Mouse (Mus musculus) left cerebral cortex, adult 2 months (tissue): ENCODE data around the gene Slc35e3. TPM values are rescaled to one million over a fixed set of nuclear protein-coding genes. Genes with fewer than 3 reads are reported as not detected.
A peak's percentile ranks its signal among the peaks of the same experiment; 100 is the strongest.
"Not testable (repeated sequence)": the region's sequence is repeated elsewhere in the genome, so short reads cannot be mapped to it uniquely, and the experiment has no call there.

Experiments used
- DNase-seq, 2 experiments: peaks; one replicate each; pipeline ENCODE4 v3.0.0; 2021 to 2022; ENCODE audit warnings: low spot score in 2 of 2, mixed read lengths in 1 of 2; ENCODE audit errors: extremely low spot score in 1 of 2
- H3K27ac ChIP-seq: fragments of 200-600 bp; 2 replicates; pipeline ENCODE4 v1.8.1; 2022
- H3K4me3 ChIP-seq: fragments of 200-600 bp; 2 replicates; pipeline ENCODE4 v1.8.1; 2022
- CTCF ChIP-seq: fragments of 200-600 bp; IDR thresholded peaks from 2 replicates; pipeline ENCODE4 v1.8.1; 2022; ENCODE audit warnings: antibody characterized with exemption, mild to moderate bottlenecking, moderate library complexity
- intact Hi-C: fragments of 180-260 bp; cut with DNase I; formaldehyde crosslinking; loops from one replicate; pipeline ENCODE4 v1.15.1; 2025
- total RNA-seq, 2 experiments: library from RNA; stranded (reverse); gene quantifications; 2 replicates each; pipeline ENCODE4 v1.2.3; 2021

Slc35e3 gene
- total RNA-seq, 2 experiments from 2014 or later, result 27.7 to 28.8 TPM

DNA sequence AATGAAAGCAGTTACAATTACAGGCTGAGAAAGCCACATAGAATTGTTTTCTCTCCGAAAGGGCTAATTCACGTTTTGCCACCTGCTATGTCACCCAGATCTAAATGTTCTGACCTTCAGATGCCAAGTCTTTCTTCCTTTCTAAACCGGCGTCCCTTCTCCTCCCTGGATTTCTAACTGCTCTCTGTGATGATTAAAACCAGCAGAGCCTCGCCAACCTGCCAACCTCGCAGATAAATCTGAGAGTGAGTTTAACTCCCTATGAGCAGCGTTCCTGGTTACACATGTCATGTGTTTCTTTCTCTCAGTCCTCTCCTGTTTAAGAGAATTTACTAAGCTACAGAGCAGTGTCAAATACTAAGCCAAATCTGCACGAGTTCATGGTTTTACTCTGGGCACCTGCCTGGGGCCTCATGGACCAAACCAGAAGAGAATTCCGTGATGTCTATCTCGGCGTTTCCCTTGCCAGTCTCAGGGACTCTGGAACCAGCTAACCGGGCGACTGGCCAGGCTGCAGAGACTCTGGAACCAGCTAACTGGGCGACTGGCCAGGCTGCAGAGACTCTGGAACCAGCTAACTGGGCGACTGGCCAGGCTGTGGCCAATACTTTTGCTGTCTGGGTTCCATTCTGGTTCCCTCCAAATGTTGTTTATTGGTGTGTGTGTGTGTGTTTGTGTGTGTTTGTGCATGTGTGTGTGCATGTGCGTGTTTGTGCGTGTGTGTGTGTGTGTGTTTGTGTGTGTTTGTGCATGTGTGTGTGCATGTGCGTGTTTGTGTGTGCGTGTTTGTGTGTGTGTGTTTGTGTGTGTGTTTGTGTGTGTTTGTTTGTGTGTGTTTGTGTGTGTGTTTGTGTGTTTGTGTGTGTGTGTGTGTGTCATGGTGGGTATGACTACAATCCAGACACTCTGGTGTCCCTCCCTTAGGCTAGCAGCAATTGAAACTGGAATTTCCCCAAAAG lies 27.7 kb downstream of the Slc35e3 start:
- DNase-seq, result peak in 1 of 2 experiments; percentile 47
- Histone ChIP-seq H3K27ac (no peak overlapping the region), H3K4me3 (no peak overlapping the region)
- intact Hi-C loops, result no loop called here
- TF ChIP-seq CTCF, result no peak

DNA sequence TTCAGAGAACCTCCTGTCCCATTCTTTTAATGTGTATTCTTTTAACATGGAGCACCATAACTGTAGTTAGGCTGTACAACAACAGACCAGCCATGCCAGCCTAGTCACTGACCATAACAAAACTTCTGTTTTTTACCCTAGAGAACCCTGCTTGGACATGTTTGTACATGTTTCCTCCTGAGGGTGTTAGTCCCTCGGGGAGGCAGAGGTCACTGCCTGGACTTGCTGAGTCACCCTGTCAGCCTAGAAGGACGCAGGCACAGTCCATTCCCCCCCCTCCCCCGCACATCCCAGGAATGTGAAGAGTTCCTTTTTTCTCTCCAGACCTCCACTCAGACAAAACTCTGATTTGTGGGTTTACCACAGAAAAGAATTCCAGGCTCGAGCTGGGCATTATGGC lies 28.6 kb downstream of the Slc35e3 start:
- H3K4me3 ChIP-seq, result no peak overlapping the region
- no peak for TF ChIP-seq CTCF
- no peak overlapping the region for H3K27ac ChIP-seq
- intact Hi-C loops, result no loop called here
- DNase-seq, result no peak

DNA sequence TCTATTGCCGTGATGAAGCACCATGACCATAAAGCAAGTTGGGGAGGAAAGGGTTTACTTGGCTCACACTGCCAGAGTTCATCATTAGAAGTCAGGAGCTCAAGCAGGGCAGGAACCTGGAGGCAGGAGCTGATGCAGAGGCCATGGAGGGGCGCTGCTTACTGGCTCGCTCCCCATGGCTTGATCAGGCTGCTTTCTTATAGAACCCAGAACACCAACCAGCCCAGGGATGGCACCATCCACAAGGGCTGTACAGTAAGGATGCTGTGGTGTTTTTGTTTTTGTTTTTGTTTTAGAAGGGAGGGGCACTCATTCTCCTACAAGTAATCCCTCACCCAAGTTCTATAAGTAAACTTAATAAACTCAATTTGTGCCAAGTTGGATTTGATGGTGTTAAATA lies 29.5 kb downstream of the Slc35e3 start:
- H3K4me3 ChIP-seq, result no peak overlapping the region
- no peak for TF ChIP-seq CTCF
- no peak overlapping the region for H3K27ac ChIP-seq
- intact Hi-C loops, result no loop called here
- DNase-seq, result no peak

DNA sequence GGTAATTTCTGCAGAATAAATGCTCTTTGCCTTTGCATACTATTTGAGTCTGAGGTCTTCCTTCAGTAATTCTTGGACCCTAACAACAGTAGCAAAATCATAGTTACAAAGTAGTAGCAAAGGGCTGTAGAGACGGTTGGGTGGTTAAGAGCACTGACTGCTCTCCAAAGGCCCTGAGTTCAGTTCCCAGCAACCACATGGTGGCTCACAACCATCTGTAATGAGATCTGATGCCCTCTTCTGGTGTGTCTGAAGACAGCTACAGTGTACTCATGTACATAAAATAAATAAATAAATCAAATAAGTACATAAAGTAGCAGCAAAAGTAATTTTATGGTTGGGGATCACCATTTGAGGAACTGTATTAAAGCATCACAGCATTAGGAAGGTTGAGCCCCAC lies 30.5 kb downstream of the Slc35e3 start:
- H3K27ac ChIP-seq, DNase-seq, intact Hi-C loops, H3K4me3 ChIP-seq: not testable (repeated sequence)

DNA sequence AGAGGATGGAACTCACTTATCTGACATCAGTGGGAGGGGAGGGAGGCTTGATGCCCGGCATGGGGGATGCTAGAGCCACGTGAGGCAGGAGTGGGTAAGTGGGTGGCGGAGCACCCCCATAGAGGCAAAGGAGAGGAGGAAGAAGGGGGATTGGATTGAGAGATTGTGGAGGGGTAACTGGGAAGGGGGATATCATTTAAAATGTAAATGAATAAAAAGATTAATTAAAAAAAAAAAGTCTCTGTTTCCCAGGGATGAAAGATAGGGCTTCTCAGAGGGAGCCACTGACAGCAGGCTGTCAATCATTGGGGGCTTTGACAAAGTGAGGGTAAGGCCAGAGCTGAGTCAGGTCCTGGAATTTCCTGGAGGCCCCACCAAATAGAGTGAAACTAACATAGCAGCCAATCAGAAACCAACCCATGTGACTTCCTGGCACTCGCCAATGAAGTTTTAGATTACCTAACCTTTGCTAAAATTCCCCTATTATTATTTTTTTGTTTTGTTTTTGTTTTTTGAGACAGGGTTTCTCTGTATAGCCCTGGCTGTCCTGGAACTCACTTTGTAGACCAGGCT lies 31.2 kb downstream of the Slc35e3 start:
- no peak overlapping the region for H3K27ac ChIP-seq
- intact Hi-C loops, result no loop called here
- TF ChIP-seq CTCF, result no peak
- H3K4me3 ChIP-seq, result no peak overlapping the region
- DNase-seq, result no peak

DNA sequence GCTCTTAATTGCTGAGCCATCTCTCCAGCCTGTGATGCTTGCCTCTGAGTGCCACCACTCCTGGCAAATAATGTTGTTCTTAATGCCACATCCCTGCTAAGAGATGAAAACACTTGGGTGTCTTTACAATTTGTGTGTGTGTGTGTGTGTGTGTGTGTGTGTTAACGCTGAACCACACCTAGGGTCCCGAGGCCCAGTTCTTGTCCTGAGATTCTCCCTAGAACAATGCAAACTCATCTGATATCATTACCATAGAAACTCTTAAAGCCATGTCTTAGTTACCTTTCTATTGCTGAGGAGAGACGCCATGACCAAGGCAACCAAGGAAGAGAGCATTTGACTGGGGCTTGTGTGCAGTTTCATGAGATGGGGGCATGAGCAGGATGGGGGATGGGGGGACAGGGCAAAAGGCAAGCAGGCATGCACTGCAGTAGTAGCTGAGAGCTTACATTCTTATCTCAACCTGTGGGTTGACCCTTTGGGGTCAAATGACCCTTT lies 32.1 kb downstream of the Slc35e3 start:
- TF ChIP-seq CTCF, result no peak
- Histone ChIP-seq H3K27ac (no peak overlapping the region), H3K4me3 (no peak overlapping the region)
- no peak for DNase-seq
- intact Hi-C loops, result no loop called here

DNA sequence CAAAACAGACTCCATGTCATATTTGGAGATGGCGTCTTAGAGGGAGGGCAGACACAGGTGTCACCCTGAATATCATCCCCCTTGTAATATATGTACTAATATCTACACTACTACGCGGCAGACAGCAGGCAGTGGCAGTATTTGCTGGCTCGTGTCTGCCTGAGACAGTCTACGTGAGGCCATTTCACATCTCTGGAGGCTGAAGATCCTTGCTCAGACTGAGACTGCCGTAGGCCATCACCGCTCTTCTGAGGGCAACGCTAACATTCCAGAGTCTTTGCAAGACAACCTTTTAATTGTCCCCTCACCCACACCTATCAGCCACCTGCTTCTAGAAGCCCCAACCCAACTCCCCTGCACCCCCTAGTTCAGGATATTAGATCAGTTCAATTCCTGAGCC lies 32.7 kb downstream of the Slc35e3 start:
- TF ChIP-seq CTCF, result no peak
- intact Hi-C loops, result no loop called here
- H3K4me3 ChIP-seq, result no peak overlapping the region
- H3K27ac ChIP-seq, result no peak overlapping the region
- no peak for DNase-seq

DNA sequence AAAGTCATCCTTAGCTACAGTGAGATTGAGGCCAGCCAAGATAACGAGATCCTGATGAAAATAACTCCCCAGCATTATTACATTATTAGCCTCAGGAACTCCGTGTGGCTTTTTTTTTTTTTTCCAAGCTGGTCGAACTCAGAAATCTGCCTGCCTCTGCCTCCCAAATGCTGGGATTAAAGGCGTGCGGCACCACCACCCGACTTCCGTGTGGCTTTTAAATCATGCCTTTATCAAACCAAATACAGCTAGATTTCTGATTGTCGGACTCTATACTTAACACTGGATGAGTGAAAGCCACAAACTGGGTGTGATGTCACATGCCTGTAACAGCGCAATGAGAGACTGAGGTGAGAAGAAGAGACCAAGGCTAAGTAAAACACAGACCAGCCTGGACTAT lies 33.3 kb downstream of the Slc35e3 start:
- H3K27ac ChIP-seq, result no peak overlapping the region
- TF ChIP-seq CTCF, result no peak
- no peak overlapping the region for H3K4me3 ChIP-seq
- no peak for DNase-seq
- intact Hi-C loops, result no loop called here

DNA sequence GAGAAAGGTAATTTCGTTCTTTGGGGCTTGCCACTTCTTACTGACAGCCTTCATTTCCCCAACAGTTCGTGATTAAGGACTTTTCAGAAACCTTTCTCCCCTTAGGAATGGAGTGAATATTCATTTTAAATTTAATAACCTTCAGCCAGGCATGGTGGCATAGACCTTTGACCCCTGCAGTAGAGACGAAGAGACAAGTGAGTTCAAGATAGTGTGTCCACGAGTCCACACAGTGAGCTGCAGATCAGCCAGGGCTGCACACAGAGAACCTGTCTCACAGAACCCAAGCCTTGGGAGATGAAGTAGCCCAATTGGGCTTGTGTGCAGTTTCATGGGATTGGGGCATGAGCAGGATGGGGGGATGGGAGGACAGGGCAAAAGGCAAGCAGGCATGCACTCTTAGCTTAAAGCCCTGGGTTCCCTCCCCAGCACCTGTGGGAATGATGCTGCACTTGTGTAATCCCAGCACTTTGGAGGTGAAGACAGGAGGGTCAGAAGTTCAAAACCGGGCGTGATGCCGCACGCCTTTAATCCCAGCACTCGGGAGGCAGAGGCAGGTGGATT lies 33.9 kb downstream of the Slc35e3 start:
- no peak for DNase-seq
- no peak overlapping the region for H3K27ac ChIP-seq
- TF ChIP-seq CTCF, result no peak
- intact Hi-C loops, result no loop called here
- H3K4me3 ChIP-seq, result no peak overlapping the region

DNA sequence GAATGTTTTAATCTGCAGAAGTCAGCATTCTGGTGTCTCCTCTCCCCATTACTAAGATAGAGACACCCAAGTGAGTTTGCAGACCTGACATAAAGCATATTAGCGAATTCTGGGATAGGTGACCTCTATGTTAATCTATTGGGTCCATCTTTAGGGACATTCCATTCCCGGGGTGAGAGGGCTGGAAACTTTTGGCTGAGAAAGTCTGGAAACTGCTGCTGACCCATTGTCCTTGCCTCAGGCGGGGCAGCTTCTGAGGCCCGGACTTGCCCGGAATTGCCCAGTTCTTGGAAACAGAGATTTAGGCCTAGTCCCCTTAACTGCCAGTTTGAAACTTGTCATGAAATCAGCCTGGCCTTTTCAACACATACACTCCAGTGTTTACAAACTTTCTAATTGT lies 34.8 kb downstream of the Slc35e3 start:
- DNase-seq, result no peak
- intact Hi-C loops, result loop anchor here (2.0 kb wide), 1 partner anchor 33 kb away; no protein-coding TSS in a partner anchor
- H3K27ac ChIP-seq, result peak overlapping the region; percentile 88; the same call in 1 of the 2 replicates
- no peak for TF ChIP-seq CTCF
- H3K4me3 ChIP-seq, result peak overlapping the region; percentile 100

DNA sequence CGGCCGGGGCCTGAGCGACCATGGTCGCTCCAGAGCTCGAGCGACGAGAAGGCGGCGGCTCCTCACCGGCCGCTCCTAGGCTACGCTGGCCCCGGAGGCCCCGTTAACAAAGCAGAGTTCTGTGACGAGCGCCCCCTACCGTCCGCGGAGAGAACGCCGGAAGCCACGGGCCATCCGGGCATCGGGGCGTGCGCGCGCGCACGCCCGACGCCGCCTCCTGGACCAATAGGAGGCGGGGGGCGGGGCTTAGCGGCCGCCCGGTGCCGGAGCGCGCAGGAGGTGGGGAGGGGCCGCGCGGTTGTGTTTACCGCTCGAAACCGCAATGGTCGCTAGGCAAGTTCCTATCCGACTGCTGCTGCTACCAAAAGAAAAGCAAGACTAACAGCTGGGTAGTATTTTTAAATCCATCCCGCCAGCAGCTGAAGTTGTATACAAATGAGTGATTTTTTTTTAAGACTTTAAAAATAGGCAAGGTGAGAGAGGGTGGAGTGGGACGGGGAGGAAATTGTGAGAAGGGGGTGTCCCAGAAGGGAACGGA lies 35.5 kb downstream of the Slc35e3 start, which contains the start of gene Mdm2:
Mdm2 (minus strand) TSS at position 155 of the 538 bp plus-strand sequence.
- Histone ChIP-seq H3K4me3 (peak within 1 kb of the TSS; percentile 100), H3K27ac (peak within 1 kb of the TSS; percentile 100)
- peak; percentile 96 to 98 for DNase-seq
- peak; percentile 90 for TF ChIP-seq CTCF
- intact Hi-C loops, result loop anchor here (2.0 kb wide), 1 partner anchor 34 kb away; no protein-coding TSS in a partner anchor
